Mouse (Mus musculus): ENCODE measurements at regions not wholly inside any gene's neighbourhood (a gene's known extent, or its start where the extent isn't known, plus 50 kb on each side); places are given as distances from the start of the nearest gene placed in this dataset.

DNA sequence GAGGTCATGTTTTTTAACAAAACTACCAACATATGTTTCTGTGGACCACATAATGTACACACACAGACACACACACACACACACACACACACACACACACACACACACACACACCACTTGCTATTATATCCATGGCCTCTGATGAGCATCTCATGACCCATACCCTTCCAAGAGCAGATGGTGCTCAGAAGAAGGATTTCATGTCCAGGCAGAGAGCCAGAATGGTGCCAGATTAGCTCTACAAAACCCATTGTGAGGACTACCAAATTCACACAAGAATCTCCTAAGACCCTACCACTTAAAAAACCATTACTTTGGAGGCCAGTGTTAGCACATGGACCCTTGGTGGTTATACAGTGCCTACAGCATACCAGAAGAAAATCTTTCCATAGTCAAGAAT is 810.5 kb downstream of the Efnb2 start:
- no peaks in the 10 kb centered on the region for H3K4me1 ChIP-seq (replicated peaks; ENCODE audit: control insufficient read depth, insufficient read depth, low read length)
- H3K27ac ChIP-seq (ENCODE audit: low read depth): no peak overlapping the region
- H3K27me3 ChIP-seq (replicated peaks; ENCODE audit: control insufficient read depth, insufficient read depth, low read length): no peaks in the 10 kb centered on the region
- H3K9me3 ChIP-seq (ENCODE audit: control insufficient read depth, low read length): no peaks in the 10 kb centered on the region
- no peak for ATAC-seq (replicated peaks; ENCODE audit: low FRiP score, low TSS enrichment, low read depth)
- no peaks in the 10 kb centered on the region for H3K36me3 ChIP-seq (ENCODE audit: control insufficient read depth, insufficient read depth, low read length)
- H3K9ac ChIP-seq (ENCODE audit: low read length): no peak overlapping the region
- DNase-seq (ENCODE audit: low spot score): no peak
- no peak overlapping the region for H3K4me2 ChIP-seq (ENCODE audit: low read length)
- H3K4me3 ChIP-seq (ENCODE audit: low read depth, low read length): no peak overlapping the region

- H3K4me2 ChIP-seq (ENCODE audit: low read length): no peak overlapping the region
- no peaks in the 10 kb centered on the region for H3K27me3 ChIP-seq (replicated peaks; ENCODE audit: control insufficient read depth, insufficient read depth, low read length)
- 0 out of 2 replicates have a peak, but pooled peaks cover 2% of the 10 kb centered on the region for H3K9me3 ChIP-seq (ENCODE audit: control insufficient read depth, low read length)
- no peak for DNase-seq (ENCODE audit: low spot score)
- no peaks in the 10 kb centered on the region for H3K4me1 ChIP-seq (replicated peaks; ENCODE audit: control insufficient read depth, insufficient read depth, low read length)
- no peak overlapping the region for H3K27ac ChIP-seq (ENCODE audit: low read depth)
- H3K9ac ChIP-seq (ENCODE audit: low read length): no peak overlapping the region
- no peak for ATAC-seq (replicated peaks; ENCODE audit: low FRiP score, low TSS enrichment, low read depth)
- H3K36me3 ChIP-seq (ENCODE audit: control insufficient read depth, insufficient read depth, low read length): no peaks in the 10 kb centered on the region
- WGBS: 76% methylated on average over 5 of the region's 5 CpGs
- H3K4me3 ChIP-seq (ENCODE audit: low read depth, low read length): no peak overlapping the region
Observed at GRCm38 (mm10) chr8:7831948-7832347, 829.1 kb downstream of the Efnb2 start.

GRCm38 (mm10) chr8:7827811-7828210 is 833.2 kb downstream of the Efnb2 start:
- Histone ChIP-seq H3K4me3 (ENCODE audit: low read depth, low read length) (no peak overlapping the region), H3K4me2 (ENCODE audit: low read length) (no peak overlapping the region), H3K36me3 (ENCODE audit: control insufficient read depth, insufficient read depth, low read length) (no peaks in the 10 kb centered on the region), H3K9ac (ENCODE audit: low read length) (no peak overlapping the region), H3K9me3 (ENCODE audit: control insufficient read depth, low read length) (no peaks in the 10 kb centered on the region), H3K27ac (ENCODE audit: low read depth) (no peak overlapping the region), H3K27me3 (replicated peaks; ENCODE audit: control insufficient read depth, insufficient read depth, low read length) (no peaks in the 10 kb centered on the region), H3K4me1 (replicated peaks; ENCODE audit: control insufficient read depth, insufficient read depth, low read length) (no peaks in the 10 kb centered on the region)
- WGBS: 90% methylated on average over 1 of the region's 1 CpGs
- ATAC-seq (replicated peaks; ENCODE audit: low FRiP score, low TSS enrichment, low read depth): no peak
- no peak for DNase-seq (ENCODE audit: low spot score)

DNA sequence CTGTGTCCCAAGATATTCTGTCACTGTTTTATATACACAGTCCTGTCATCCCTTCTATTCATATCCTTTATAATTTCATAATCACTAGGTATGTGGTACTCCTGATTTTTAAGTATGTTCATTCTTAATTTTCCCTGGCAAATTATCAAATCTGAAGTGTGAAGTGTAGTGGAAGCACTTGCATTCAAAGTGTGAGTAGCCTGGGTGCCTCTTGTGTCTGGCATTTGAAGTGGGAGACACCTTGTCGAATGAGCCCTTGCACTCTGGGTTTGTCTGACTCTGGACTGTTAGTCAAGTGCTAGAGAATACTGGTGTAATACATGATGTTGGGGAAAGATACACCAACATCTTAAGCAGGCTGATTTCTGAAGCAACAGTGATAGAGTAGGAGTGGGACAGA is 852.6 kb downstream of the Efnb2 start:
- H3K27me3 ChIP-seq (replicated peaks; ENCODE audit: control insufficient read depth, insufficient read depth, low read length): no peaks in the 10 kb centered on the region
- no peak overlapping the region for H3K9ac ChIP-seq (ENCODE audit: low read length)
- ATAC-seq (replicated peaks; ENCODE audit: low FRiP score, low TSS enrichment, low read depth) (no peak), DNase-seq (ENCODE audit: low spot score) (no peak)
- H3K9me3 ChIP-seq (ENCODE audit: control insufficient read depth, low read length): no peaks in the 10 kb centered on the region
- no peak overlapping the region for H3K4me3 ChIP-seq (ENCODE audit: low read depth, low read length)
- no peak overlapping the region for H3K4me2 ChIP-seq (ENCODE audit: low read length)
- 81% methylated on average over 1 of the region's 1 CpGs for WGBS
- H3K36me3 ChIP-seq (ENCODE audit: control insufficient read depth, insufficient read depth, low read length): no peaks in the 10 kb centered on the region
- no peaks in the 10 kb centered on the region for H3K4me1 ChIP-seq (replicated peaks; ENCODE audit: control insufficient read depth, insufficient read depth, low read length)
- H3K27ac ChIP-seq (ENCODE audit: low read depth): no peak overlapping the region

DNA sequence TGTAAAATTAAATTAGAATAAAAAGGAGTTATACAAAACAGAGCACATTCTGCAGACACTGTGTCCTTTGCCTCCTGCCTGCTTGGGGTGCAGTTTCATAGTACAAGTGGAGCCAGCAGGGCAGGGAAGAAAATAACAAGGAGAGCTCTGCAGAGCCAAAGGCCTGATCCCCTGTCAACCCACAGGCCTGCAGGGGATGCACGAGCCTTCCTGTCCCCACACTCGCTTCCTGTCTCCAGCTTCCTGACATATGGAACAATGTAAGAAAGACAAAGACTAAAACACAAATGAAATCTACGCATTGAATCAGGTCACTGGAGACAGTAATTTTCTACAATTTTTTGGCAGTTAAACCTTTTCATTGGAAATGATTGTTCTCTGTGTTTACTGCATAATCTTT is 861.8 kb downstream of the Efnb2 start:
- Histone ChIP-seq H3K36me3 (ENCODE audit: control insufficient read depth, insufficient read depth, low read length) (no peaks in the 10 kb centered on the region), H3K9me3 (ENCODE audit: control insufficient read depth, low read length) (no peaks in the 10 kb centered on the region), H3K9ac (ENCODE audit: low read length) (no peak overlapping the region), H3K27me3 (replicated peaks; ENCODE audit: control insufficient read depth, insufficient read depth, low read length) (no peaks in the 10 kb centered on the region), H3K27ac (ENCODE audit: low read depth) (no peak overlapping the region), H3K4me2 (ENCODE audit: low read length) (no peak overlapping the region), H3K4me3 (ENCODE audit: low read depth, low read length) (no peak overlapping the region), H3K4me1 (replicated peaks; ENCODE audit: control insufficient read depth, insufficient read depth, low read length) (no peaks in the 10 kb centered on the region)
- WGBS: 64% methylated on average over 3 of the region's 3 CpGs
- ATAC-seq (replicated peaks; ENCODE audit: low FRiP score, low TSS enrichment, low read depth) (no peak), DNase-seq (ENCODE audit: low spot score) (no peak)

- Histone ChIP-seq H3K27ac (ENCODE audit: low read depth) (no peak overlapping the region), H3K27me3 (replicated peaks; ENCODE audit: control insufficient read depth, insufficient read depth, low read length) (no peaks in the 10 kb centered on the region), H3K36me3 (ENCODE audit: control insufficient read depth, insufficient read depth, low read length) (no peaks in the 10 kb centered on the region), H3K9ac (ENCODE audit: low read length) (no peak overlapping the region), H3K4me3 (ENCODE audit: low read depth, low read length) (no peak overlapping the region), H3K4me1 (replicated peaks; ENCODE audit: control insufficient read depth, insufficient read depth, low read length) (no peaks in the 10 kb centered on the region), H3K9me3 (ENCODE audit: control insufficient read depth, low read length) (no peaks in the 10 kb centered on the region), H3K4me2 (ENCODE audit: low read length) (no peak overlapping the region)
- DNase-seq (ENCODE audit: low spot score): no peak
- 78% methylated on average over 4 of the region's 4 CpGs for WGBS
- ATAC-seq (replicated peaks; ENCODE audit: low FRiP score, low TSS enrichment, low read depth): no peak
Observed at GRCm38 (mm10) chr8:7796156-7796555, 864.9 kb downstream of the Efnb2 start.

DNA sequence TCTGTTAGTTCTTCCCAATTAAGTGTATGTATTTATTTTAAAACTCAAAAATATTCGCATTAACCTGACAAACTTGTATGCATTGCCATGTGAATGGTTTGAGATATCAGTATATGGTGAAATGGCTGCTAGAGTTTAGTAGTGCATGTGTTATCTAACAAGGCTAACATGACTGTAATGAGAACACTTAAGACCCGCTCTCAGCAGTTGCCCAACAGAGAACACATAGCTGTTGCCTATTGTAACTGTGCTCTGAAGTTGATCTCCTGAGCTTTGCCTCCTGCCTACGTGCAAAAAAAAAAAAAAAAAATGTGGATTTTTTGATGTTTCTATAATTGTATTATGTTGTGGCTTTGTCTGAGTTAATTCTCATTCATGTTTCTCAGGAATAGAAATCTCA is 897.2 kb downstream of the Efnb2 start:
- no peak for ATAC-seq (replicated peaks; ENCODE audit: low FRiP score, low TSS enrichment, low read depth)
- Histone ChIP-seq H3K36me3 (ENCODE audit: control insufficient read depth, insufficient read depth, low read length) (no peaks in the 10 kb centered on the region), H3K27me3 (replicated peaks; ENCODE audit: control insufficient read depth, insufficient read depth, low read length) (no peaks in the 10 kb centered on the region), H3K4me3 (ENCODE audit: low read depth, low read length) (no peak overlapping the region), H3K4me1 (replicated peaks; ENCODE audit: control insufficient read depth, insufficient read depth, low read length) (no peaks in the 10 kb centered on the region), H3K4me2 (ENCODE audit: low read length) (no peak overlapping the region), H3K9ac (ENCODE audit: low read length) (no peak overlapping the region), H3K9me3 (ENCODE audit: control insufficient read depth, low read length) (no peaks in the 10 kb centered on the region), H3K27ac (ENCODE audit: low read depth) (no peak overlapping the region)
- DNase-seq (ENCODE audit: low spot score): no peak
- WGBS: 79% methylated on average over 3 of the region's 3 CpGs

GRCm38 (mm10) chr8:7760987-7761386 is 900.1 kb downstream of the Efnb2 start:
- DNase-seq (ENCODE audit: low spot score): no peak
- Histone ChIP-seq H3K36me3 (ENCODE audit: control insufficient read depth, insufficient read depth, low read length) (no peaks in the 10 kb centered on the region), H3K27ac (ENCODE audit: low read depth) (no peak overlapping the region), H3K9me3 (ENCODE audit: control insufficient read depth, low read length) (no peaks in the 10 kb centered on the region), H3K4me1 (replicated peaks; ENCODE audit: control insufficient read depth, insufficient read depth, low read length) (no peaks in the 10 kb centered on the region), H3K4me2 (ENCODE audit: low read length) (no peak overlapping the region), H3K4me3 (ENCODE audit: low read depth, low read length) (no peak overlapping the region), H3K9ac (ENCODE audit: low read length) (no peak overlapping the region), H3K27me3 (replicated peaks; ENCODE audit: control insufficient read depth, insufficient read depth, low read length) (no peaks in the 10 kb centered on the region)
- 82% methylated on average over 4 of the region's 4 CpGs for WGBS
- no peak for ATAC-seq (replicated peaks; ENCODE audit: low FRiP score, low TSS enrichment, low read depth)

- Histone ChIP-seq H3K9ac (ENCODE audit: low read length) (no peak overlapping the region), H3K4me3 (ENCODE audit: low read depth, low read length) (no peak overlapping the region), H3K36me3 (ENCODE audit: control insufficient read depth, insufficient read depth, low read length) (no peaks in the 10 kb centered on the region), H3K9me3 (ENCODE audit: control insufficient read depth, low read length) (no peaks in the 10 kb centered on the region), H3K4me2 (ENCODE audit: low read length) (no peak overlapping the region), H3K27ac (ENCODE audit: low read depth) (no peak overlapping the region), H3K27me3 (replicated peaks; ENCODE audit: control insufficient read depth, insufficient read depth, low read length) (no peaks in the 10 kb centered on the region), H3K4me1 (replicated peaks; ENCODE audit: control insufficient read depth, insufficient read depth, low read length) (no peaks in the 10 kb centered on the region)
- WGBS: 35% methylated on average over 2 of the region's 2 CpGs
- no peak for ATAC-seq (replicated peaks; ENCODE audit: low FRiP score, low TSS enrichment, low read depth)
- DNase-seq (ENCODE audit: low spot score): no peak
Observed at GRCm38 (mm10) chr8:7732726-7733125, 928.3 kb downstream of the Efnb2 start.

Data from intestine, embryonic 14.5 days (tissue).